Mouse (Mus musculus) heart, embryonic 16.5 days (tissue): ENCODE measurements around the gene Slc12a7. TPM values are rescaled to one million over a fixed set of nuclear protein-coding genes. Genes with fewer than 3 reads are reported as not detected.
"Not testable (repeated sequence)": the region's sequence is repeated elsewhere in the genome, so short reads cannot be mapped to it uniquely, and the experiment has no call there.

Source experiments
- ATAC-seq: fragments of 200-750 bp; cut with Nextera tagmentation; replicated peaks from 2 replicates; pipeline ENCODE4 v1.8.0; 2017; ENCODE audit warnings: moderate number of reproducible peaks; ENCODE audit not compliant: insufficient read depth, low FRiP score; ENCODE audit errors: extremely low read depth
- H3K27ac ChIP-seq: fragments of 300-500 bp; sonication (generic); 2 replicates; pipeline ENCODE4 v1.5.1; 2014; ENCODE audit warnings: mild to moderate bottlenecking, low read length, control low read depth, moderate library complexity
- H3K27me3 ChIP-seq: fragments of 300-500 bp; sonication (generic); 2 replicates; pipeline ENCODE4 v1.6.1; 2014; ENCODE audit warnings: low read length, mixed read lengths; ENCODE audit not compliant: control insufficient read depth, insufficient read depth
- H3K36me3 ChIP-seq: fragments of 300-500 bp; sonication (generic); 2 replicates; pipeline ENCODE4 v1.6.1; 2014; ENCODE audit not compliant: control insufficient read depth, insufficient read depth
- H3K4me1 ChIP-seq: fragments of 300-500 bp; sonication (generic); 2 replicates; pipeline ENCODE4 v1.6.1; 2014; ENCODE audit warnings: low read length, mixed read lengths; ENCODE audit not compliant: control insufficient read depth, insufficient read depth
- H3K4me2 ChIP-seq: fragments of 300-500 bp; sonication (generic); 2 replicates; pipeline ENCODE4 v1.6.1; 2014; ENCODE audit warnings: low read depth, mild to moderate bottlenecking, control low read depth, low read length
- H3K4me3 ChIP-seq: fragments of 300-500 bp; sonication (generic); 2 replicates; pipeline ENCODE4 v1.5.1; 2014; ENCODE audit warnings: mild to moderate bottlenecking, control low read depth, low read length
- H3K9ac ChIP-seq: fragments of 300-500 bp; sonication (generic); 2 replicates; pipeline ENCODE4 v1.6.1; 2014; ENCODE audit warnings: low read length, control low read depth
- H3K9me3 ChIP-seq: fragments of 300-500 bp; sonication (generic); replicated peaks from 2 replicates; pipeline ENCODE4 v1.6.1; 2016; ENCODE audit warnings: low read length; ENCODE audit not compliant: control insufficient read depth
- WGBS: fragments of 180-500 bp; shearing (Covaris S2); extraction: QIAGEN DNeasy Blood & Tissue Kit; methylation state at CpG from one replicate; pipeline ENCODE4 v1.1.7; 2014; 5-methylcytosine and 5-hydroxymethylcytosine counted together
- polyA plus RNA-seq: library from polyadenylated mRNA; unstranded; fragments of >200 nt; fragmentation: Nextera tagmentation; extraction: Ambion mirVana; gene quantifications from 2 replicates; pipeline ENCODE4 v1.2.1, GENCODE M21; 2015

The Slc12a7 gene
- polyA plus RNA-seq, 1 experiment from 2014 or later: 42.1 TPM

DNA sequence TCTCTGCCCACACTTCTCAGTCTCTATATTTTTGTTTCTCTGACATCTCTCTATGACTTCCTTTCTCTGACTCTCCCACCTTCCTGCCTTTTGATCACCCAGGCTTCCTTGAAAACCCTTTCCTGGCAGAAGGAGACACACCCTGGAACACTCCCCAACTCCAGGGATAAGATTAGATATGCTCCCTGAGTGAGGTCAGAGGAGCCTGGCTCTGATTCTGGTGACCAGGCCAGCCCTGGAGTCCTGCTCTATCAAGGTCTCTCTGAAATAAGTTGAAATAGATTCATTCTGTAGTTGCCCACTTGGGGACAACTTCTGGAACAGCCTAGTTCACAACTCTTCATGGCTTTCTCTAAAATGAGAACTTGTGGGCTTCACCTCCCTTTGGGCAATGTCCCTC, 4.3 kb upstream of the Slc12a7 start:
- no peak overlapping the region for H3K9ac ChIP-seq
- no peak overlapping the region for H3K27ac ChIP-seq
- H3K4me1 ChIP-seq: peaks cover 12% of the 10 kb centered on the region
- no peaks in the 10 kb centered on the region for H3K9me3 ChIP-seq
- no peak overlapping the region for H3K4me3 ChIP-seq
- no peaks in the 10 kb centered on the region for H3K36me3 ChIP-seq
- no peak for ATAC-seq
- no peaks in the 10 kb centered on the region; the same call in 1 of the 2 replicates for H3K27me3 ChIP-seq
- H3K4me2 ChIP-seq: no peak overlapping the region

DNA sequence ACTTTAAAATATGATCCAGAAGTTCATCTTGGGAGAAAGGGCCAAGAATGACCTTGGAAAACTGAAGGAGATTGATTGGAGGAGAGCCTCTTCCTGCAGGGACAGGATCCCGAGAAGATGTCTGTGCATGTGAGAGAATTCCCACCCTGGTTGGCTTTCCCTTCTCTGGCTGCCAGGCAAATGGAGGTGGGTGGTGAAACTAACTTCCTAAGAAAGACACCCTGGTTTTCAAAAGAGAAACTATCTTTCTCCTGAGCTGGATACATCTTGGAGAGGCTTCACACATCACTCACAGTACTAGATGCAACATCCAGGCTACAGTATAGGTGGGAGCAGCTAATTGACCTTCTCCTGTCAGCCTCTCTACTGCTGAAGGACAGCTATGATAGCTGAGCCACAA, 2.0 kb upstream of the Slc12a7 start:
- 81% methylated on average over 1 of the region's 1 CpGs for WGBS
- ATAC-seq: no peak

DNA sequence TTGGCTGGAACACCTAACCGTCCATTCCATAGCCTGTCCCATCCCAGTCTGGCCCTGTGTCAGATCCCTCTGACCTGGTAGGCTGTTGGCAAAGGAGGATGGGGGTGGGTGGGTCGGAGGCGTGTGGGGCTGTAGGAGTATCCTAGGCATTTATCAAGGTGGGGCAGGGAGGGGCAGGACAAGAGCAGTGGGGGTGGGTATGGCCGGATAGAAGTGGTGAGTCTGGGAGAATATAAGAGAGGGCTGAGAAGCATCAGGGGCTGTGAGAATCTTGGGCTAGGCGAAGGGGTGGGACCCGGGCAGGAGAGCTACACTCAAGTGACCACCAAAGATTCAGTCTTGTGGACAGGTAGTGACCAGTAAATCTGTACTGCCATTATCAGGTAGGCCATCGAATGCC, 659 bp upstream of the Slc12a7 start:
- 67% methylated on average over 7 of the region's 7 CpGs for WGBS
- peak overlapping the region; percentile 56 for H3K4me3 ChIP-seq
- H3K4me2 ChIP-seq: peak overlapping the region; percentile 76
- H3K9me3 ChIP-seq: no peaks in the 10 kb centered on the region
- no peak overlapping the region; the same call in 1 of the 2 replicates for H3K9ac ChIP-seq
- H3K36me3 ChIP-seq: no peaks in the 10 kb centered on the region
- no peaks in the 10 kb centered on the region; the same call in 1 of the 2 replicates for H3K27me3 ChIP-seq
- no peak overlapping the region for H3K27ac ChIP-seq
- no peak for ATAC-seq
- H3K4me1 ChIP-seq: peaks cover 12% of the 10 kb centered on the region

More for the DNA sequence above, 2.0 kb upstream of the Slc12a7 start:
- Histone ChIP-seq H3K9me3 (no peaks in the 10 kb centered on the region), H3K27me3 (no peaks in the 10 kb centered on the region; the same call in 1 of the 2 replicates), H3K4me1 (peaks cover 12% of the 10 kb centered on the region), H3K27ac (no peak overlapping the region), H3K36me3 (no peaks in the 10 kb centered on the region), H3K4me2 (no peak overlapping the region), H3K9ac (no peak overlapping the region), H3K4me3 (no peak overlapping the region)

DNA sequence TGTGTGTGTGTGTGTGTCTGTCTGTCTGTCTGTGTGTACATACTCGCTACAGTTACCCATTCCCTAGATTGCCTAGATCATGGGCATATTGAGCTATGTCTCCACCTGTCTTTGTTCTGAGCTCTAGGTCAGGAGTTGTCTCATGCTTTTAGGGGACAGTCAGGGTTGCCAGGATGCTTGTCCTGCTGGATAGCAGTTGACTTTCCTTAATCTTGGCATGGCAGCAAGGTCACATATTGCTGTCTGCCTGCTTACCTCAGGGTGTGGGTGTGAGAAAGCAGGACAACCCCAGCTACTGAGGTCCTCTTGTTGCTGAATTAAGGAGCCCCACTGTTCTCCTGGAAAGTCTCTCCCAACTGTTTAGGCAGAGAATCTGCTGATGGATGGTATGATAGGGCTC, 1.5 kb downstream of the Slc12a7 start:
- no peak overlapping the region for H3K4me3 ChIP-seq
- WGBS: 82% methylated on average over 1 of the region's 1 CpGs
- H3K4me2 ChIP-seq: no peak overlapping the region

DNA sequence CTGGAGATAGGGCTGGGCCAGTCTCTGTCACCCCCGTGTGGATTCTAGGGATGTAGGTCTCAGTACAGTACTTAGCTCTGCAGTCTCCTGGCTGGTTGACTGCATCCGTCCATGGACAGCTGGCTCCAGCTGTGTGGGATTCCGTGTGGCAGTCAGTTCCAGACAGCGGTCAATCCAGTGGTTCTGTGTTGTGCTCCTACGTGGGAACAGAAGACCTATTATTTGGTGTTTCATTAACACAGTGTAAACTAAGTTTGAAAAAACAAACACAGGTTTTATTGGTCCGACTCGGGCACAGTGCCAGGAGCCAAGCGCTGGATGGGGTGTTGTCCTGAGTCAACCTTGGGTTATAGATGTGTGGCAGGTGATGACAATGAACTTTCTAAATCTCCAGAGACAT, 2.4 kb downstream of the Slc12a7 start:
- no peak for ATAC-seq
- WGBS: 79% methylated on average over 8 of the region's 8 CpGs

More for the DNA sequence above, 1.5 kb downstream of the Slc12a7 start:
- Histone ChIP-seq H3K9ac (no peak overlapping the region), H3K9me3 (no peaks in the 10 kb centered on the region), H3K4me1 (peaks cover 10% of the 10 kb centered on the region), H3K36me3 (no peaks in the 10 kb centered on the region), H3K27ac (no peak overlapping the region), H3K27me3 (no peaks in the 10 kb centered on the region; the same call in 1 of the 2 replicates)
- no peak for ATAC-seq

DNA sequence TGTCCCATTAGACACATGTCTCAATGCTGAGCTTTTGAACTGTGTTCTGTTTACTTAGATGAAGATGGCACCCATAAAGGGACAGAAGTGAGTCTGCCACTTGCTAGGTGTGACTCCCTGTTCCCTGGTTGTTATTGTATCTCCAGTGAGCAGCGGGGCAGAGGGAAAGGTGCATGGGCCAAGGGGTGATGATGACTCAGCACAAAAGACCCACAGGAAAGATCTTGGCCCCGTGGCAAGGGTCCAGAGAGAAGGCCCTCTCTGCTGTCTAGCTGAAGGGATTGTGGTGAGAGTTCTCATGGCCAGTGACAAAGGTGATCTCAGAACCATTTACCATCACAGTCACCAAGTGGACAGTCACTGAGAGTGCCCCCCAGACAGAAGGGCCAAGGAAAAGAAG, 3.0 kb downstream of the Slc12a7 start:
- no peak for ATAC-seq
- Histone ChIP-seq H3K27me3 (no peaks in the 10 kb centered on the region; the same call in 1 of the 2 replicates), H3K9me3 (no peaks in the 10 kb centered on the region), H3K27ac (no peak overlapping the region), H3K4me1 (peaks cover 10% of the 10 kb centered on the region), H3K4me3 (no peak overlapping the region), H3K9ac (no peak overlapping the region), H3K4me2 (no peak overlapping the region), H3K36me3 (no peaks in the 10 kb centered on the region)
- 70% methylated on average over 2 of the region's 2 CpGs for WGBS

More for the DNA sequence above, 2.4 kb downstream of the Slc12a7 start:
- H3K36me3 ChIP-seq: no peaks in the 10 kb centered on the region
- no peaks in the 10 kb centered on the region for H3K9me3 ChIP-seq
- H3K27ac ChIP-seq: no peak overlapping the region
- no peak overlapping the region for H3K9ac ChIP-seq
- no peak overlapping the region for H3K4me3 ChIP-seq
- H3K27me3 ChIP-seq: no peaks in the 10 kb centered on the region; the same call in 1 of the 2 replicates
- peaks cover 10% of the 10 kb centered on the region for H3K4me1 ChIP-seq
- no peak overlapping the region for H3K4me2 ChIP-seq

DNA sequence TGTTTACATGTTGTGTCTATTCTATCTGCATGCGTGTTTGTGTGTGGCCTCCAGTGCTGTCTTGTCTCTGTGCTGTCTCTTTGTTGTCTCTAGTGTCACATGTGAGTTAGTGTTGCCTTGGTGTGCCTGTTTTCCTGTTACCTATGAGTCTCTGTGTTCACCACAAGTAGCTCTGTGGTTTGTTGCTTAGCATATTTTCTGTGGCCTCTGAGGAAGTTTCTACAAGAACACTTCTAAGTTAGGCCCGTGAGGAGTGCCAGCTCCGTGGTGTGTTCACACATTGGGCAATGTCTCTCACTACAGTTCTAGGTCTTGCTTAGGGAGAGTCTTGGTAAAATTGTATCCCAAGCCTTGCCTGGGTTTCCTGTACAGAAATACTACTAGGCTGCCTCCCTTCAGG, 4.0 kb downstream of the Slc12a7 start:
- Histone ChIP-seq H3K4me3 (no peak overlapping the region), H3K36me3 (no peaks in the 10 kb centered on the region), H3K27ac (peak overlapping the region; percentile 27; the same call in 1 of the 2 replicates), H3K9ac (no peak overlapping the region), H3K4me1 (peaks cover 10% of the 10 kb centered on the region), H3K9me3 (no peaks in the 10 kb centered on the region), H3K27me3 (no peaks in the 10 kb centered on the region; the same call in 1 of the 2 replicates), H3K4me2 (no peak overlapping the region)
- 73% methylated on average over 3 of the region's 3 CpGs for WGBS
- ATAC-seq: no peak

DNA sequence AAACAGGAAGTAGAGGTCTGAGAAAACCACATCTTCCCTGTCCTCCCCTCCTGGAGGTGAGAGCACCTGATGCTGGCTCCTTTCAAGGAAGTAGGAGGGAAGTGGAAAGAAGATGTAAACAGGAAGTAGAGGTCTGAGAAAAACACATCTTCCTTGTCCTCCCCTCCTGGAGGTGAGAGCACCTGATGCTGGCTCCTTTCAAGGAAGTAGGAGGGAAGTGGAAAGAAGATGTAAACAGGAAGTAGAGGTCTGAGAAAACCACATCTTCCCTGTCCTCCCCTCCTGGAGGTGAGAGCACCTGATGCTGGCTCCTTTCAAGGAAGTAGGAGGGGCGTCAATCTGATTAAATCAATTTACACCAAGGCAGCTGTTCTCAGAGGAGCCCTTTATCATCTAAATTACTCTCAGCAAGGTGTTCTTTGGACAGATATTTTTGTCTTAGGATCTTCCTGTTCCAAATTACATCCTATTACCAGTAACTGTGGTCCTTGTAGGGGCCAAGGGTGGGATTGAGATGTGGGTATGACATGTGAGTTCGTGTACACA, 7.6 kb downstream of the Slc12a7 start:
- H3K4me2 ChIP-seq, H3K4me3 ChIP-seq, H3K27ac ChIP-seq, ATAC-seq, H3K9ac ChIP-seq, H3K4me1 ChIP-seq, H3K27me3 ChIP-seq, H3K36me3 ChIP-seq, H3K9me3 ChIP-seq: not testable (repeated sequence)
- 22% methylated on average over 2 of the region's 2 CpGs for WGBS

DNA sequence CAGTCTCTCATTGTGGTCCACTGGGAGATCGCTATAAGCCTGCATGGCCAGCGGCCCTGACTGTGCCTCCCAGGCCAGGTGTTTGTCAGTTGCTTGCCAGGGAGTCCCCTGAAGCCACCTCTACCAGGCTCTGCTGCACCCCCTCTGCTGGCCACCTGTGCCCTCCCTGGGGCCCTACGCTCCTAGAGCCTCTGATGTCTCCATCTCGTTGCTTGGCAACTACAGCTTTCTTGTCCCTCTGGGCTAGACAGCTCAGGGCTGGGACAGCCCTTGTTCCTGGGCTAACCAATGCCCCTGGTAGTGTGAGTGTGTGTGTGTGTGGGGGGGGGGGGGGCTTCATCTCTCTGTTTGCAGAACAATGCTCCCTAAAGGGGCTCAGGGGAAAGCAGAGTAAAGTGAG, 10.1 kb downstream of the Slc12a7 start:
- Histone ChIP-seq H3K9ac (no peak overlapping the region), H3K27me3 (0 out of 2 replicates have a peak, but pooled peaks cover 4% of the 10 kb centered on the region), H3K4me2 (no peak overlapping the region), H3K4me3 (no peak overlapping the region), H3K27ac (no peak overlapping the region), H3K36me3 (no peaks in the 10 kb centered on the region), H3K4me1 (no peaks in the 10 kb centered on the region), H3K9me3 (no peaks in the 10 kb centered on the region)
- ATAC-seq: no peak; the same call in 1 of the 2 replicates
- 59% methylated on average over 4 of the region's 4 CpGs for WGBS
